Mouse (Mus musculus): ENCODE measurements around the gene Smarca2. TPM values are rescaled to one million over a fixed set of nuclear protein-coding genes. Genes with fewer than 3 reads are reported as not detected.

Gene Smarca2
- polyA plus RNA-seq, 1 experiment from 2014 or later = 76.3 TPM

DNA sequence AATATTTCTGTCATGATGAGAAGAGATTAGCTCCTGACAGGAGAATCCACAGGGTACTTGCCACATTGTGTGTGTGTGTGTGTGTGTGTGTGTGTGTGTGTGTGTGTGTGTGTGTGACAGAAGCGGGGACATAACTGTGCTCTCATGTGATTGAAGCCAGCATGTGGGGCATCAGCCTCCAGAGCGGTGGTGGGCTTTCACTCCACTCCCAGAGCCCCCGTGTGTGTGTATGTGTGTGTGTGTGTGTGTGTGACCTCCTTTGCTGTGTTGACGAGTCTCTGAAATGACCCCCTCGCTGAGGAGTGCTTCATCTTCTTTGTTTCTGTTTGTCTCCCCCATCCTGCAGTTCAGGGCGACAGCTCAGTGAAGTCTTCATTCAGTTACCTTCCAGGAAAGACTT lies 165.7 kb downstream of the Smarca2 start:
- Histone ChIP-seq H3K79me2 (ENCODE audit: inconsistent target) (no peaks in the 10 kb centered on the region), H3K36me3 (ENCODE audit: inconsistent target) (peaks cover 8% of the 10 kb centered on the region; the same call in 1 of the 2 replicates)
- WGBS (ENCODE audit: missing documents) = 92% methylated on average over 4 of the region's 6 CpGs

DNA sequence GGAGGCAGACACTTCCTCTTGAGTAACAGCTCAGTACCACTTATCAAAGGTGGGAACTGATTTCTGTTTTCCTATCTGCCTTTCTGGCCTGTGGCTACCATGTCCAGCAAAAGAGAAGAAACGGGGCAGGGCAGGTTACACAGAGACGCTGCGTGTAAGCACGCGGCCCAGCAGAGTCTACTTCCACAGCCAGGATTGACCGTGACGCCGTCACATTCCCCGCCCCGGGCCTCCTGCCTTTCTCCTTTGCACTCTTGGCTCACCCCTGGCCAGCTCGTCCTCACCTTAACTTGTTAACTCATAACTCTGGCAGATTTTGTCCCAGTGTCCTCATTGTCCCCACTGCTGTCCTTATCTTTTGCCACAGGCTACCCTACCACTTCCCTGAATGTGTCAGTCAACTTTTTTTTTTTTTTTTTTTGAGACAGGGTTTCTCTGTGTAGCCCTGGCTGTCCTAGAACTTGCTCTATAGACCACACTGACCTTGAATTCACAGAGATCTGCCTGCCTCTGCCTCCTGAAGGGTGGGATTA lies 167.3 kb downstream of the Smarca2 start:
- H3K36me3 ChIP-seq (ENCODE audit: inconsistent target) = peaks cover 19% of the 10 kb centered on the region; the same call in 1 of the 2 replicates
- WGBS (ENCODE audit: missing documents) = 76% methylated on average over 11 of the region's 11 CpGs
- no peak overlapping the region for H3K27ac ChIP-seq
- no peaks in the 10 kb centered on the region for H3K79me2 ChIP-seq (ENCODE audit: inconsistent target)
- no peak overlapping the region for H3K4me3 ChIP-seq (ENCODE audit: inconsistent target)

More for the DNA sequence above, 165.7 kb downstream of the Smarca2 start:
- Histone ChIP-seq H3K27ac (no peak overlapping the region), H3K4me3 (ENCODE audit: inconsistent target) (no peak overlapping the region)

DNA sequence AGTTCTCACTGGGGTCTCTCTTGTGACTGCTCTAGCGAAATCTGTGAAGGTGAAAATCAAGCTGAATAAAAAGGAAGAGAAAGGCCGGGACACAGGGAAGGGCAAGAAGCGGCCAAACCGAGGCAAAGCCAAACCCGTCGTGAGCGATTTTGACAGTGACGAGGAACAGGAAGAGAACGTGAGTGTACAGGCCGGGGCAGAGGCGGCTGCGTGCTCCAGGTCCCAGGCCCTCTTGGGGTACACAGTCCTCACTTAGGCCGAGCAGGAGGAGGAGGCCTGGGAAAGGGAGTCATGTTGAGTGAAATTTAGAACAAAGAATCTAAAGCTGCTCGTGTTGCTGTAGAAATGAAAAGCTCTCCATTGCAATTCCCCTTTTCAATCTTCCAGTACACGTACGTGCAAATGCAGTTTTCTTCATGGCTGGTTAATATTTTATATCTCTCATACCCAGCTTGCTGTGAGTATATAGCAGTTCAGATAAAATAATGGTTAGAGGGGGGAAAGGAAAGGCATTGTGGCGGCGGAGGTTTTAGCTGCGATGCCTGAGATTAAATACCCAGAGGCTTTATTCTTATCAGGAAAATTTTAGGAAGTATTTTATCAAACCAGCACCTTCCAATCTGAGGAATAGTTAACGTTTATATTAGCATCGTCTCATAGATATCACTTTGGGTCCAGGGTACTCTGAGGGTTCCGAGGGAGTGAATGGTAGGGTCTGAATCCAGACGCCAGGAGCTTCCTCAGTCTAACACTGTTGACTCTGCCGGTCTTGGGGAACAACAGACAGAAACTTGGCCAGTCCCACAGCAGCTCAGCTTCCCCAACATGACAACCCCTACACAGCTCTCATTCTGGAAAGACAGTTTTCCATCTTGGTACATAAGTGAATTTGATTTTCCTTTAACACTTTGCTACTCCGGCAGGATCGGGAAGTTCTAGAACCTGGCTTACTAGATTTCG lies 171.5 kb downstream of the Smarca2 start:
- Histone ChIP-seq H3K79me2 (ENCODE audit: inconsistent target) (no peaks in the 10 kb centered on the region), H3K36me3 (ENCODE audit: inconsistent target) (peaks cover 21% of the 10 kb centered on the region; the same call in 1 of the 2 replicates), H3K4me3 (ENCODE audit: inconsistent target) (no peak overlapping the region), H3K27ac (no peak overlapping the region)
- 93% methylated on average over 27 of the region's 27 CpGs for WGBS (ENCODE audit: missing documents)

DNA sequence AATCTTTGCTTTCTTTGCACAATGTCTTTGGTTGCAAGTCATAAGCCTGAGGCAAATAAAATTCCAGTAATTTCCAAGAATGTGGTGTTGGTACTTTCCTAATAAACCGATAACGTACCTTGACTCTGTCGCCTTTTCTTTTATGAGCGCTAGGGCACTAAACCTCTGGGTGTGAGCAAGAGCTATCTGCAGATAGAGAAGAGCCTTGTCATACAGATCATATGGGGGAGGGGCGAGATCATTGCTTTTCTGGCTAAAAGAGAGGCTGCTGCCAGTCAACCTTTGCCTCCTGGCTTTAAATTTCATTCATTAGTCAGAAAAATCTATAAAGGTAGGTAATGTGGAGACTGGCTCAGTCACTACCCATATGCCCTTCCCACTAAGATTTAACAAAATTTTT lies 173.3 kb downstream of the Smarca2 start:
- Histone ChIP-seq H3K4me3 (ENCODE audit: inconsistent target) (no peak overlapping the region), H3K27ac (no peak overlapping the region), H3K36me3 (ENCODE audit: inconsistent target) (peaks cover 21% of the 10 kb centered on the region; the same call in 1 of the 2 replicates), H3K79me2 (ENCODE audit: inconsistent target) (no peaks in the 10 kb centered on the region)
- 93% methylated on average over 5 of the region's 5 CpGs for WGBS (ENCODE audit: missing documents)

DNA sequence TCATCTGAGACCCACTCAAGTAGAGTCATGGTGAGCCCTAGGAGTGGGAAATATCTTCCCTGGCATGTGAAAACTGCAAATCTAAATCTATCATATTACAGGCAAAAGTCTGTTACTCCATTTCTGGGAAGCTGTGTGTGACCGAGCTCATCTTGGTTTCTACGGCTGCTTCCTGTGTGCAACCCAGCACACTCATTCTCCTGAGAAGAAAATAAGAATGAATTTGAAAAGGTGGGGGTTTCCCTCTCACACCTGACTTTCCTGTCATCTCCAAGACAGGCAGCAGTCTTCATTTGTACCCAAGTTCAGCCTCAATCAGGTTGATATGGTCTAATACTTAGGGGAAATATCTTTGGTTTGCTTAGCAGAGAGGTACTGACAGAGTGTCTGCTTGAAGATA lies 176.4 kb downstream of the Smarca2 start:
- WGBS (ENCODE audit: missing documents) = 88% methylated on average over 2 of the region's 2 CpGs
- Histone ChIP-seq H3K79me2 (ENCODE audit: inconsistent target) (no peaks in the 10 kb centered on the region), H3K36me3 (ENCODE audit: inconsistent target) (peaks cover 11% of the 10 kb centered on the region; the same call in 1 of the 2 replicates), H3K27ac (no peak overlapping the region), H3K4me3 (ENCODE audit: inconsistent target) (no peak overlapping the region)

DNA sequence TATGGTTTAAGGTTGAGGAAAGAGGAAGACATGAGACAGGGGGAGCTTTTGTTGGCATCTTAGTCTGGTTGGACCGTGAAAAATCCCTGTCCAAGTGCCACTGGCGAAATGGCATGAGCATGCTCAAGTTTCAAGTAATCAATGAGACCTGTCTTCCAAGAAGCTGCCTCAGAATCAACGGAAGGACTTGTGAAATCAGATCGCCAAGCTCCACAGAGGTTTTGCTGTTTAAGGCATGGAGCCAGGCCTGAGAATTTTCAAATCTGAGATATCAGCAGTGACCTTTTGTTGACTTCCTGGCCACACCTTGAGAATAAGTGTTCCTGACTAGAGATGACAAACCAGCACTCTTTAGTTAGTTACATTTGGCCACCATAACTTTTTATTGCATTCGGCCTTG lies 183.6 kb downstream of the Smarca2 start:
- Histone ChIP-seq H3K27ac (no peak overlapping the region), H3K4me3 (ENCODE audit: inconsistent target) (no peak overlapping the region), H3K79me2 (ENCODE audit: inconsistent target) (no peaks in the 10 kb centered on the region), H3K36me3 (ENCODE audit: inconsistent target) (no peaks in the 10 kb centered on the region)
- 94% methylated on average over 5 of the region's 5 CpGs for WGBS (ENCODE audit: missing documents)

DNA sequence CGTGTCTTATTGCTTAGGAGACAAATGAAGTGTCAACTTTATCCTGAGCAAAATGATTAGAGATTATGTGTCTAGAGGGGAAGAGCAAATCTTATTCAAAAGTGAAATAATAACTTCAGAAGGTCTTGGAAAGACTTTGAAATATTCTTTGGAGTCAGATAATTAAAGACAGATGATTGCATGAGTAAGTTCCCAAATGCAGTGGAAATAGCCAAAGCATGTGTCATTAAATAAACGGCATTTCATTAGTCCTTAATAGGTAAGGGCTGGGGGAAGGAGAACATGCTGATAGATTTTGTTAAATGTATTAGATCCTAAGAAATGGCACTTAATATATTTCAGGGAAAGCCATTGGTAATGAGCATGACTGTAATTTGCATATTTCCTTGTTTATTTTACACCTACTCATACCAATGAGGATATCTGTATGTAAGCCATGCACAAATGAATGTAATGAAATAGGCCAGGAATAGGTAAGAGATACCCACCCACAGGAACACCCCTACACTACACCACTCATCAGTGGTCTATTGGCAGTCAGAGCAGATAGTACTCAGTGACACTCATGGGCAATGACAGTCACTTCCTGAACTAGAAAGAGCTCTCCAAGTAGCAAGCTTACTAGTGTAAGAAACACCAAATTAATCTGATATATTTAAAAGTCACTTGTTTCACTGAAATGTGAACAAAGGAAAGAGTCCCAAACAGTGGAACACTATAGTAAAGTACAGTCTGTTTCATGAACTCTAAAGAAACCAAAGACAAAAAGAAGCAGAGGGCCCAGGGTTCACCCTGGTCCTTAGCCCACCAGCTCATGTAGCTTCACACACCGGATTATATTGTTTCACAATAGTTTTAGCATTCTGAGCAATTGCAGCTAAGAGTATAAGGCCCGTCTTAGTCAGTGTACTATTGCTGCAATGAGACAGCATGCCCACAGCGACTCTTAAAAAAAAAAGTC lies 185.8 kb downstream of the Smarca2 start:
- H3K79me2 ChIP-seq (ENCODE audit: inconsistent target) = no peaks in the 10 kb centered on the region
- no peak overlapping the region for H3K4me3 ChIP-seq (ENCODE audit: inconsistent target)
- no peaks in the 10 kb centered on the region for H3K36me3 ChIP-seq (ENCODE audit: inconsistent target)
- 91% methylated on average over 5 of the region's 5 CpGs for WGBS (ENCODE audit: missing documents)
- no peak overlapping the region for H3K27ac ChIP-seq

DNA sequence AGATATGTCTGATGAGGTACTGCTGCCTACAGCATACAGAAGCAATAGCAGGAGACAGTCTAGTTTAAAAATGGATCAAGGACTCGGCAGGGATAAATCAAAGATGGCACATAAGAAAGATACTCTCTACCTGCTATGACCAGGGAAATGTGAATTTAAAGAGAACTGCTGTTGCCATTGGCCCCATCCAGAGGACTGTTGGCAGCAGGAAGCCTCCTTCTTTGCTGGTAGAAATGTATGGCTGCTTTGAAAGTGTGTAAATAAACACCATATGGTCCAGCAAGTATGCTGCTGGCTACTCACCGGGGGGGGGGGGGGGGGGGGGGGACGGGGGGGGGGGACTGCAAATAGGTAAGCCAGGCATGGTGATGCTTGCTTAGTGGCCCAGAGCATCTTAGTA lies 189.5 kb downstream of the Smarca2 start:
- H3K4me3 ChIP-seq (ENCODE audit: inconsistent target) = no peak overlapping the region
- no peak overlapping the region for H3K27ac ChIP-seq
- 88% methylated on average over 1 of the region's 3 CpGs for WGBS (ENCODE audit: missing documents)
- no peaks in the 10 kb centered on the region for H3K36me3 ChIP-seq (ENCODE audit: inconsistent target)
- H3K79me2 ChIP-seq (ENCODE audit: inconsistent target) = no peaks in the 10 kb centered on the region

DNA sequence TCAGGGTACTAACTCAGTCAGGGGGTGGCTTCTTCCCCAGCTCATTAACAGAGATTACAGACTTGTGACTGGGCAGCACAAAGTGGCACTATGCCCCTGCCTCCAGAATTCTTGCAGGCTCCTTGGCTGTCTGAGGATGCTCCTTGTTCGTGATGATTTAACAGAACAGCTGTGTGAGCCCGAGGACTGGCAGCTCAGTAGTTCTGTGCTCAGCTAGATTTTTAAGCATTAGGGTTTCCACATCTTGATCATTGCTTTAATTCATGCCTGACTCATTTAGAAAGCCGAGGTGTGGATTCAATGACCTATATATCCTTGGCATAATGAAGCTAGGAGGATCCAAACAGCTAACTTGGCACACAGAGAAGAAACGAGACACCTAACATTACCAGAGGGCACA lies 191.2 kb downstream of the Smarca2 start:
- 92% methylated on average over 4 of the region's 4 CpGs for WGBS (ENCODE audit: missing documents)
- Histone ChIP-seq H3K79me2 (ENCODE audit: inconsistent target) (no peaks in the 10 kb centered on the region), H3K27ac (no peak overlapping the region), H3K4me3 (ENCODE audit: inconsistent target) (no peak overlapping the region), H3K36me3 (ENCODE audit: inconsistent target) (no peaks in the 10 kb centered on the region)

DNA sequence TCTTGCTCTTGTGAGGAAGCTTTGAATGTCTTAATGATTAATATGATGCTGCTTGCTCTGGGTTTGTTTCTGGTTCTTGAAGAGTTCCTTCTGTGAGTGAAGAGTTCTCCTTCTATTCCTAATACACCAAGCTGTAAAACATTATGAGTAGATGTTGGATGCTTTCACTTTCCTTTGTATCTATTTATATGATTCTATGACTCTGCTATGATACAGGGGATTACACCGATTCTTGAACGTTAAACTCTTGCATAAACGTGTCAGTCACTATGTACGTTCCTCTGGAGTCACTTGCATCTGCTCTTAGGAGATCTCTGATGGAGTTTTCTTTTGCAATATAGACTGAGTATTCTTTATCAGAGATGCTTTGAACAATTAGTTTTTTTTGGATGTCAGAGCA lies 199.6 kb downstream of the Smarca2 start:
- Histone ChIP-seq H3K27ac (no peak overlapping the region), H3K4me3 (ENCODE audit: inconsistent target) (no peak overlapping the region), H3K36me3 (ENCODE audit: inconsistent target) (no peaks in the 10 kb centered on the region), H3K79me2 (ENCODE audit: inconsistent target) (no peaks in the 10 kb centered on the region)
- 8% methylated on average over 4 of the region's 4 CpGs for whole genome bisulfite sequencing (ENCODE audit: missing documents)

DNA sequence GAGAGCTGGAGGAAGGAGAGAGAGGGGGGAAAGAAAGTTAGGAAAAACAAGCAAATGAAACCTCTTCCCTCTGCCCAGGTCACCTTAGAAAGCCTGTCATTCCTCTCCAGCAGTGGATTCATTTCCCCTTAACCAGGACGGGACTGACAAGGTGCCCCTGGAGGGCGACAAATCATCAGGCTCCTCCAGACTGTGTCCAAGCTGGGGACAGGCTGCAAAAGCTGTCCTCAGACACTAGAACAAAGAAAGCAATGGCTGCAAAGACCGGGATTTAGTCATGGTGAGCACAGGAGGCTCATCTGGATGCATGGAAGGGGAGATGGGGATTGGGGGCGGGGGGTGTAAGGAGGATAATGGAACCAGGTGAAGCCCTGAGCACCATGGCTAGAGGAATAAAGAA lies 209.8 kb downstream of the Smarca2 start:
- Histone ChIP-seq H3K36me3 (ENCODE audit: inconsistent target) (no peaks in the 10 kb centered on the region), H3K79me2 (ENCODE audit: inconsistent target) (no peaks in the 10 kb centered on the region), H3K4me3 (ENCODE audit: inconsistent target) (no peak overlapping the region), H3K27ac (no peak overlapping the region)
- WGBS (ENCODE audit: missing documents) = 82% methylated on average over 3 of the region's 4 CpGs

DNA sequence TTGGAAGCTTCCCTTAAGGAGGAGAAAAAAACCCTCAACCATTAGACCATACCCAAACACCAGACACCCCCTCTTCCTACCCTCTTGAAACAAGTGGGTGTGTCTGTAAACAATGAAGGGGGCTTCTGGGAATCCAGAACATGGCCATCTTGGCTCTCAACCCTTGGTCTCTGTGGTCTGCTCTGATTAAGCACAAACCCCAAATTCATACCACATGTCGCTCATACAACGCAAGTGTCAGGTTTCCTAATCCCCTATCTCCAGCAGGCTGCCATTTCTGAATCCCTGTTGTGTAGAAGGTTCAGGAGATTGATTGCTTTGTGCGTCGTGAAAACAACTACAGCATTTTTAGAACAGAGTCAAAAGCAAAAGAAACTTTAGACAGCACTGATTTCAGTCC lies 213.1 kb downstream of the Smarca2 start:
- whole genome bisulfite sequencing (ENCODE audit: missing documents) = 100% methylated on average over 4 of the region's 4 CpGs
- H3K36me3 ChIP-seq (ENCODE audit: inconsistent target) = no peaks in the 10 kb centered on the region
- no peak overlapping the region for H3K4me3 ChIP-seq (ENCODE audit: inconsistent target)
- no peaks in the 10 kb centered on the region for H3K79me2 ChIP-seq (ENCODE audit: inconsistent target)
- no peak overlapping the region for H3K27ac ChIP-seq
